Mouse (Mus musculus) frontal cortex, postnatal 10 days (tissue): ENCODE data around the gene Eid2.

ENCODE experiments used
- DNase-seq, 2 experiments: peaks; one replicate each; pipeline ENCODE4 v3.0.0; 2022; ENCODE audit warnings: low spot score in 2 of 2, mixed read lengths in 1 of 2

Gene Eid2

GRCm38 (mm10) chr7:28290638-28291590 is 23.2 kb downstream of the Eid2 start, which contains the start of gene Selenov:
Gene Selenov (minus strand): TSS chr7:28291186.
- peak in 1 of 2 experiments; percentile 44 for DNase-seq

- DNase-seq = peak; percentile 60 to 77
These were observed 26.8 kb downstream of the Eid2 start for GRCm38 (mm10) chr7:28294481-28294880.

- DNase-seq = no peak
These were observed 31.4 kb downstream of the Eid2 start for GRCm38 (mm10) chr7:28298837-28299625.

- peak; percentile 50 to 55 for DNase-seq
These were observed 34.1 kb downstream of the Eid2 start, which contains the start of gene Dll3 for GRCm38 (mm10) chr7:28301616-28302433. Gene Dll3 (minus strand): TSS chr7:28302238.

GRCm38 (mm10) chr7:28305641-28306040 is 38.0 kb downstream of the Eid2 start:
- DNase-seq = no peak

DNA sequence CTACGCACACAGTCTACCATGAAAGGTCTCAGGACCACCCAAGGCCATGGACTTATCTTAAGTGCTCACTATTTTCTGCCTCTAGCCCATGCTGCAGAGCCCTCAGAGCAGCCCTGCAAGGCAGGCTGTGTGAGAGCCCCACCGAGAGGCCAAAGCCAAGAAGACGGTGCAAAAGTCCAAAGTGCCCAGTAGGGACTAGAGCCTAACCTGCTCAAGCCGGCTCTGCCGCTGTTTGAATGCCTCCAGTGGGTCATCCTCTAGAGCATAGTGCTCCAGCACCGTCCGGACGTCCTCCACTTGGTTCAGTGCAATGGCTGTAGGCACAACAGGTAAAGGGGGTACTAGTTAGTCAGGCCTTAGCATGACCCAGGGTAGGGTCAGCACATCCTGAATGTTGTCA is 38.5 kb downstream of the Eid2 start:
- DNase-seq = no peak

DNA sequence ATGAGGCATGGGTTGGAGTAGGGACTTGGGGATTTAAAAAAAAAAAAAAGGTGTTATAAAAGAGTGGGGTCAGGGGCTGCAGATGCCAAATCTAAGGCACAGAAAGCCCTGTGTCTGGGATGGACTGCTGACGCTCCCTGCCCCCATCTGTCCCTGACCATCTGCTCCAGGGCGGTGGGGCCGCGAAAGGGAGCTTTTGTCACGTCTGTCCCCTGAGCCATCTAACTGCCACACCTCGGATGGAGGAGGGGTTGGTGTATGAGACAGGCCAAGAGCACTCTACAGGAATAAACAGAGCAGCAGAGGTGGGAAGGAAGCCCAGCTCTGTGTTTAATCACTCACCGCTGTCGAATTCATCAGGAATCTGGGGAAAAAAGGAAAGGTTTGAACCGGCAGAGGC is 42.1 kb downstream of the Eid2 start:
- no peak for DNase-seq

- no peak for DNase-seq
These were observed 43.7 kb downstream of the Eid2 start for GRCm38 (mm10) chr7:28311151-28311925.

DNA sequence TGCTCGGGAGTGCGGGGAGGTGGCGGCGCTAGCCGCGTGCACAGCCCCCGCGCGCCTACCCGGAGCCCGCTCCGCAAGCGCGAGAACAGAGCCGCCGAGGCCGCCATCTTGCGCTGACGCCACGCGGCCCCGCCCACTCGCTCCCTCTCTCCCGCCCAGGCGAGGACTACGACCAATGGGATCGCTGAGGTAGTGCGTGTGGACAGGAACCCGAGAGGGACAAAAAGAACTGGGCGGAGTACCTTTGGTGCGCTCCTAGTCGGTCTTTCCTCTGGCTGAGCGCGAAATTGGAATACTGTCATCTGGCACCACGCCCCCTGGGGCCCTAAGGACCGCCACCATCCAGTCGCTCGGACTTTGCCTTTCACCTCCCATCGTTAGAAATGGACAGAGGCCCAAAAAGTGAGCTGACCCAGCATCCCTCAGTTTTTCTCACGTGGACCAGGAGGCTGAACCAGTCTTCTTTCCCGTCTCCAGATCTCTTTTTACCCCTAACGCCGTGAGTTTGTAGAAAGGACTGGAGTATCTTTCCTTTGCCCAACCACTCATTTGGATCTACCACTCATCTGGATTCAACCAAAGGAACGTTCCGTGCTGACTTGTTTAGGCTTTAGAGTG is 44.4 kb downstream of the Eid2 start, which contains the start of gene Timm50:
Timm50 (minus strand) TSS at position 147 of the 618 bp plus-strand sequence.
- DNase-seq = peak; percentile 97 to 98

GRCm38 (mm10) chr7:28318036-28318435 is 50.4 kb downstream of the Eid2 start:
- DNase-seq = no peak

GRCm38 (mm10) chr7:28318714-28319113 is 51.0 kb downstream of the Eid2 start:
- DNase-seq = no peak
